Mouse (Mus musculus): Measurements from ENCODE around the gene Dock2. TPM values are rescaled to one million over a fixed set of nuclear protein-coding genes. Genes with fewer than 3 reads are reported as not detected.

Dock2 gene
- polyA plus RNA-seq, 1 experiment: 8.7 TPM

DNA sequence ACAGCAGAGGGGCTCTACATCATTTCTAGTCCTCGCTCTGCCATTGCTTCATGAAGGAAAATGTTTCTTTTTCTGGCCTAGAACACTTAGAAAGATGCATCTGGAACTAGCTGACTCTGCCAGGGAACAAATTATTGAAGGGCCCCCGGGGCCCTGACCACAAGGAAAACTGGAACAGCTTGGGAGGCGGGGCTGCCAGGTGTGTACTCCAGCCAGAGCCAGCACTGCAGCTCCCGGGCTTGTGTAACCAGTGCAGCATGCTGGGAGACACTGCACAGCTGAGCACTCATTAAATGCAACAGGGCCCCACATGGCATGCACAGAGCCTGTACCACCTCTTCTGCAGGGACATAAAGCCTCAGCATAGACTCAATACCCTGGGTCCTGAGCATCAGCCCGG lies 265.1 kb downstream of the Dock2 start:
- WGBS: 56% methylated on average over 5 of the region's 5 CpGs
- TF ChIP-seq CTCF (IDR thresholded peaks at IDR 0.05; ENCODE audit: insufficient read depth, low read length): no peak
- TF ChIP-seq POLR2A (IDR thresholded peaks at IDR 0.05; ENCODE audit: borderline replicate concordance, extremely low read depth, low read depth, low read length): no peak
- H3K4me1 ChIP-seq (ENCODE audit: control insufficient read depth, insufficient read depth, low read length): no peaks in the 10 kb centered on the region
- no peak for DNase-seq
- H3K4me3 ChIP-seq (replicated peaks; ENCODE audit: extremely low read depth, low read depth, low read length): no peak overlapping the region

DNA sequence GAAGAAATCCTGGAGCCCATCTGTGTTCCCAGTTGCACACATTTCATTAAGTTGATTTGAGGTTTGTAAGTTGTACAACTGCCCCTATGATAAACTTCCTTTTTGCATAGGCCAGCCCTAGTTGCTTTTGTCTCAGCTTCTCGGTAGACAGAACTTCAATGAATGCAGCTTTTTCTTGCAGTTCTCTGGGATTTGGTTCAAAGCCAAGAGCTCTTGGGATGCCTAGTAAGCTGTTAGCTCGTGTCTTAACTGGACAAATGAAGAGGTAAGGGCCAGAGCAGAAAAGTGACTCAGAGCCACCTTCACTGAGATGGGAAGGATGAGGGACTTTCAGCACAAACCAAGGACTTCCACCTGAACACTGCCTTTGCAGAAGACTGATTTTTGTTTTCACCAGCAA lies 266.7 kb downstream of the Dock2 start:
- Histone ChIP-seq H3K4me1 (ENCODE audit: control insufficient read depth, insufficient read depth, low read length) (no peaks in the 10 kb centered on the region), H3K4me3 (replicated peaks; ENCODE audit: extremely low read depth, low read depth, low read length) (no peak overlapping the region)
- no peak for TF ChIP-seq CTCF (IDR thresholded peaks at IDR 0.05; ENCODE audit: insufficient read depth, low read length)
- no peak for TF ChIP-seq POLR2A (IDR thresholded peaks at IDR 0.05; ENCODE audit: borderline replicate concordance, extremely low read depth, low read depth, low read length)
- 41% methylated on average over 2 of the region's 2 CpGs for WGBS
- no peak for DNase-seq

DNA sequence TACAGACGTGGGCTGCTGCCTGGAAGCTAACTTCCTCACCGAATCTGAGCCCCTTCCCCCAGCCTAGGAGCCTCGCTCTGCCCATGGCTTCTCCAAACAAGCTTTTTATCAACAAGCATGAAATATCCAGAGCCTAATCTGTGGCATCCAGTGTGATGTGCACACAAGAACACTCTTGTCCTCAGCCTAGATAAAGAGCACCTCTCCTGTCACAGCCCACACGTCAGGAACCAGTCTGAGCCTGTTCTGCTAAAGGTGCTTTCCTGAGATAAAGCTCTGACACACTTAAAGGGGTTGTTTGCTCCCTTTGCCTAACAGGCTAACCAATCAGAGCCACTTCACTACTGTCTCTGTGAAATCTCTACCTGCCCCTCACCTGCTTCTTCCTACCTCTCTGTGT lies 268.4 kb downstream of the Dock2 start:
- Histone ChIP-seq H3K4me1 (ENCODE audit: control insufficient read depth, insufficient read depth, low read length) (no peaks in the 10 kb centered on the region), H3K4me3 (replicated peaks; ENCODE audit: extremely low read depth, low read depth, low read length) (no peak overlapping the region)
- WGBS: 32% methylated on average over 4 of the region's 4 CpGs
- TF ChIP-seq POLR2A (IDR thresholded peaks at IDR 0.05; ENCODE audit: borderline replicate concordance, extremely low read depth, low read depth, low read length): no peak
- TF ChIP-seq CTCF (IDR thresholded peaks at IDR 0.05; ENCODE audit: insufficient read depth, low read length): no peak
- no peak for DNase-seq

DNA sequence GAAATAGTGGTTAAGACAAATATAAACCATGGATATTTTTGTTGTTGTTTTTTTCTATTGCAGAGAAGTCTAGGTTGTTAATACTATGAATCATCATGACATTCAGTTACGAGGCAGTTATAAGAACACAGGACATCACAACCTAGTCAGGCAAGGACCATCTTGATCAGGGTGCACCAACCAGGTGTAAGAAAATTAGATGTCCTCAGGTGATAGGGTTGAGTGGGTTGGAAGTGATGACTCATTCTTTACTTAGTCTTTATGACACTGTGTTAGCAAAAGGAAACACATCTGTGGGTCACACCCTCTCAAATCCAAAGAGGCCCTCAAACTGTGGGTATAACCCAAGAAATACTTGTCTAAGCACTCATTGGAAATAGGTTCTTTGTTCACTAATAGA lies 277.3 kb downstream of the Dock2 start:
- no peak overlapping the region for H3K4me3 ChIP-seq (replicated peaks; ENCODE audit: extremely low read depth, low read depth, low read length)
- WGBS: 66% methylated on average over 1 of the region's 1 CpGs
- TF ChIP-seq POLR2A (IDR thresholded peaks at IDR 0.05; ENCODE audit: borderline replicate concordance, extremely low read depth, low read depth, low read length) (no peak), CTCF (IDR thresholded peaks at IDR 0.05; ENCODE audit: insufficient read depth, low read length) (no peak)
- no peaks in the 10 kb centered on the region for H3K4me1 ChIP-seq (ENCODE audit: control insufficient read depth, insufficient read depth, low read length)
- DNase-seq: no peak

DNA sequence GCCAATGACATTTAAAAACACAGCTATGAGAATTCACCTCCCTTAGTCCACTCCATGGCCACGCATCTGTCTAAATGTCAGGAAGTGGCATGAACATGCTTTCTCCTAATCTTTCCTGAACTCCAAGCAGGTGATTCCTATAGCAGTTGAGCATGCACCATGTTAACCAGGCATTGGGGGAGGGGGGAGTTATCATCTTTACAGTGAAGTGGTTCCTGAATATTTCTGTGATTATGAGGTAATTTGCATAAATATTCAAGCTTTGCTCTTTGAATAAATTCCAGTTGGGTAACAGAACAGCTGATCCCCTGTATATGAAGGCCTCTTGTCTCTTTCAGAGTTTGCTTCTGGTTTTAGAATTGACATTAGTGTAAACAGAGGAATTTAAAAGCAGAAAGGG lies 284.0 kb downstream of the Dock2 start:
- WGBS: 78% methylated on average over 1 of the region's 1 CpGs
- DNase-seq: no peak
- Histone ChIP-seq H3K4me3 (replicated peaks; ENCODE audit: extremely low read depth, low read depth, low read length) (no peak overlapping the region), H3K4me1 (ENCODE audit: control insufficient read depth, insufficient read depth, low read length) (no peaks in the 10 kb centered on the region)
- no peak for TF ChIP-seq CTCF (IDR thresholded peaks at IDR 0.05; ENCODE audit: insufficient read depth, low read length)
- no peak for TF ChIP-seq POLR2A (IDR thresholded peaks at IDR 0.05; ENCODE audit: borderline replicate concordance, extremely low read depth, low read depth, low read length)

DNA sequence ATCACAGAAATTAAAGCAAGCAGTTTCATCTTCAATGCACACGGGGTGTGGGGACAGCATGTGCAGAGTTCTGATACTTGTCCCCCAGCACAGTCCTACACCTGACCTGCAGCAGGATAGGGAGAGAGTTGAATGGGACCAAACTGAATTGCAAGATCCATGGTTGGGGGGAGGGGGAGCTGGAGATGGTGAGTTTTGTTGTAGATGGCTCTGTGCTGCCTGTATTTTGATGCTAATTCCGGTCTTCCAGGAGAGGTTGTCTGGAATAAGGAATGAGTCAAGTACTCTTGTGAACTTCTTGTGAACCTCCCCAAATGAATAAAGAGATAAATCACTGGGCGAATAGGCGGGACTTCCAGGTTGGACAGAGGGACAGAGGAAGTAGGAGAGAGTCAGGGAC lies 289.0 kb downstream of the Dock2 start:
- DNase-seq: no peak
- H3K4me3 ChIP-seq (replicated peaks; ENCODE audit: extremely low read depth, low read depth, low read length): no peak overlapping the region
- no peaks in the 10 kb centered on the region for H3K4me1 ChIP-seq (ENCODE audit: control insufficient read depth, insufficient read depth, low read length)
- 82% methylated on average over 4 of the region's 4 CpGs for WGBS
- TF ChIP-seq POLR2A (IDR thresholded peaks at IDR 0.05; ENCODE audit: borderline replicate concordance, extremely low read depth, low read depth, low read length): no peak
- TF ChIP-seq CTCF (IDR thresholded peaks at IDR 0.05; ENCODE audit: insufficient read depth, low read length): no peak

DNA sequence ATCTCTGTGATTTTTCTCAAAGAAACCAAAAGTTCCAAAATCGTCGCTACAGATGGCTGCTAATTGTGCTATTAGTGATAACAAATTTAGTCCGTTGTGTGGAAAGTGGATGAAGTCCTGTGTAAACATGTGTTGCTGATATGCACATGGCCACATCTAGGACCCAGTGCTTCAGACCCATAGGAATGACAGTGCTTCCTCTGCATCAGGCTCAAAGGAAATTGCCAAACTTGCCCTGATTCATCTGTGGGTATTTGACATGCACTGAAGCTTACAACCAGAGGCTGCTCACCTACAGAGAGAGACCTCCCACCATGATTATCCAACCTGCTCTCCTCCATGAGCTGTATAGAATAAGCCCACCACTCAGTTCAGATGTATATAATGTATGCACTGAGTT lies 290.7 kb downstream of the Dock2 start:
- no peaks in the 10 kb centered on the region for H3K4me1 ChIP-seq (ENCODE audit: control insufficient read depth, insufficient read depth, low read length)
- no peak for TF ChIP-seq CTCF (IDR thresholded peaks at IDR 0.05; ENCODE audit: insufficient read depth, low read length)
- no peak for TF ChIP-seq POLR2A (IDR thresholded peaks at IDR 0.05; ENCODE audit: borderline replicate concordance, extremely low read depth, low read depth, low read length)
- no peak overlapping the region for H3K4me3 ChIP-seq (replicated peaks; ENCODE audit: extremely low read depth, low read depth, low read length)
- WGBS: 79% methylated on average over 3 of the region's 3 CpGs
- no peak for DNase-seq

DNA sequence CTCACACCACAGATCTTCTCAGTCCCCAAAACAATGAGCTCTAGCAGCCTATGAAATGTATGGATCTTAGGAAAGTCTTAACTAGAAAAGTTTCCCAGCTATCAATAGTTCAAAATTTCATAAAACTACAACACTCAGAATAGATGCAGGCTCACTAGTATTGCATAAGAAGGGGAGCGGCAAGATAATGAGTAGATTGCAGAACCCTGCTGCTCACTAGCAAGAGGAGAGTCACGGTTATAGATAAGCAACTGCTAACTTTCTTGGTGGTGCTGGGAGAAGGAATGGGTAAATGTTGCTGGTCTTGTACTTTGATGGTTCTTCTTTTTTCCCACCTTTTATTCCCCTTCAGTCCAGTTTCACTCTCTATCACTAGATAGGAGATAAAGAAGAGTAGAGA lies 291.5 kb downstream of the Dock2 start:
- no peak for DNase-seq
- TF ChIP-seq CTCF (IDR thresholded peaks at IDR 0.05; ENCODE audit: insufficient read depth, low read length): no peak
- TF ChIP-seq POLR2A (IDR thresholded peaks at IDR 0.05; ENCODE audit: borderline replicate concordance, extremely low read depth, low read depth, low read length): no peak
- Histone ChIP-seq H3K4me1 (ENCODE audit: control insufficient read depth, insufficient read depth, low read length) (no peaks in the 10 kb centered on the region), H3K4me3 (replicated peaks; ENCODE audit: extremely low read depth, low read depth, low read length) (no peak overlapping the region)
- 74% methylated on average over 2 of the region's 2 CpGs for WGBS

DNA sequence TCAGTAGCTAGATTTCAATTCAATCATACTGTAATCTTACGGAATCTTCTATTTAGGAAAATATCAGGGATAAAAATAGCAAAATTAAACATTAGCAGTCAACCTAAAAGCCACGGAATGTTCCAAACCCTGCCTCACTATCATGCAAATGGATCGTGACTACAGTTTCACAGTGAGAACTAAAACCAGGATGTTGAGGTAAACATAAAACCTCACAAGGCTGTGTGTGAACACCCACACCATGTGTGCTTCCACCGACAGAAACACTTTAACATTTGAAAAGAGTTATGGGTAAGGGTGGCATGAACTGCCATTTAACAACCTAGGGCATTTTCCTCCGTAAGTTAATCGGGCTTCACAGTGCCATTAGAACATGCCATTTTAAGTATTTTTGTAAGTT lies 294.1 kb downstream of the Dock2 start:
- 82% methylated on average over 6 of the region's 6 CpGs for WGBS
- DNase-seq: no peak
- TF ChIP-seq CTCF (IDR thresholded peaks at IDR 0.05; ENCODE audit: insufficient read depth, low read length) (no peak), POLR2A (IDR thresholded peaks at IDR 0.05; ENCODE audit: borderline replicate concordance, extremely low read depth, low read depth, low read length) (no peak)
- no peaks in the 10 kb centered on the region for H3K4me1 ChIP-seq (ENCODE audit: control insufficient read depth, insufficient read depth, low read length)
- H3K4me3 ChIP-seq (replicated peaks; ENCODE audit: extremely low read depth, low read depth, low read length): no peak overlapping the region

DNA sequence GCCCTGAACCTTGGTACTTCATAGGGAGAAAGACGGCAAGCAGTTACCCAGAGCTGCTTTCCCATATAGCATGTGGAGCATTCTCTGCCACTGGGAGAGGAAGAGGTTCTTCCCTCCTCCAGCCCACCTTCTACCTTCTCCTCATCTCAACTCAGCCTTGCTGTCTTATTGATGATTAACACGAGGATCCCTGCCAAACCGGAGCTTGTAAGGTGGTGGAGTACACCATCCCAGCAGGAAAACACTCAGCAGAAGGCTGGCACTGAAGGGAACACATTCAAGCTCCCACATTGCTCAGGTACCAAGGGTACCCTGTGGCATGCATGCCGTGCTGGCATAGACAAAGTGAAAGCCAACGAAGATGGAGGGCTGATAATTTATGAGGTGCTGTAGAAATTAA lies 304.4 kb downstream of the Dock2 start:
- no peak for DNase-seq
- TF ChIP-seq POLR2A (IDR thresholded peaks at IDR 0.05; ENCODE audit: borderline replicate concordance, extremely low read depth, low read depth, low read length) (no peak), CTCF (IDR thresholded peaks at IDR 0.05; ENCODE audit: insufficient read depth, low read length) (no peak)
- Histone ChIP-seq H3K4me1 (ENCODE audit: control insufficient read depth, insufficient read depth, low read length) (no peaks in the 10 kb centered on the region), H3K4me3 (replicated peaks; ENCODE audit: extremely low read depth, low read depth, low read length) (no peak overlapping the region)
- WGBS: 74% methylated on average over 5 of the region's 5 CpGs

DNA sequence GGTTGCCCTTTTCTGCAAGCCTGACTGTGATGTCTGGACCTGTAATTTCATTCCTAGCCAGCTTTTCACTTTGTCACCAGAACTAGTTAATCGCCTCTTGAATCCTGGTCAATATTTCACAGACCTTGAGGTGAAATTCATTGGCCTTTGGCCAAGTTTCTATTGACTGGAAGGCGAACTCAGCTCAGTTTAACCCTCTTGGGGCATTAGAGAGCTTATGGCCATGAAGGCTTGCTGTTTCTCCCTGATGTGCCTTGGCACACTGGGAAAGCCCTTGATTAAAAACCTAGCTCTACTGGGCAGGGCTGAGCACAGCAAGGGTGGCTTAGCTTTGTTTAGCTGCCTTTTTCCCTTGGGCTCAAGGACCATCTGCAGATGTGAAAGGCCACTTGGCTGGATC lies 313.9 kb downstream of the Dock2 start:
- DNase-seq: no peak
- WGBS: 54% methylated on average over 2 of the region's 2 CpGs
- TF ChIP-seq POLR2A (IDR thresholded peaks at IDR 0.05; ENCODE audit: borderline replicate concordance, extremely low read depth, low read depth, low read length) (no peak), CTCF (IDR thresholded peaks at IDR 0.05; ENCODE audit: insufficient read depth, low read length) (no peak)

More for the DNA sequence above, 313.9 kb downstream of the Dock2 start:
- Histone ChIP-seq H3K4me3 (replicated peaks; ENCODE audit: extremely low read depth, low read depth, low read length) (no peak overlapping the region), H3K4me1 (ENCODE audit: control insufficient read depth, insufficient read depth, low read length) (no peaks in the 10 kb centered on the region)

Data from lung, adult 2 months (tissue).